Mouse (Mus musculus) liver, adult 10 weeks (tissue): ENCODE measurements around the gene Olfr544. TPM values are rescaled to one million over a fixed set of nuclear protein-coding genes. Genes with fewer than 3 reads are reported as not detected.

ENCODE experiments used
- polyA plus RNA-seq: library from polyadenylated mRNA; stranded (reverse); fragments of 350-450 nt; fragmentation: Illumina TruSeq; extraction: RNeasy Lipid Tissue Mini Kit (QIAGEN cat#74804); gene quantifications from one replicate; pipeline ENCODE4 v1.2.3, GENCODE M21; 2014; ENCODE audit warnings: low read depth, low replicate concordance

Olfr544 gene
- not detected for polyA plus RNA-seq

DNA sequence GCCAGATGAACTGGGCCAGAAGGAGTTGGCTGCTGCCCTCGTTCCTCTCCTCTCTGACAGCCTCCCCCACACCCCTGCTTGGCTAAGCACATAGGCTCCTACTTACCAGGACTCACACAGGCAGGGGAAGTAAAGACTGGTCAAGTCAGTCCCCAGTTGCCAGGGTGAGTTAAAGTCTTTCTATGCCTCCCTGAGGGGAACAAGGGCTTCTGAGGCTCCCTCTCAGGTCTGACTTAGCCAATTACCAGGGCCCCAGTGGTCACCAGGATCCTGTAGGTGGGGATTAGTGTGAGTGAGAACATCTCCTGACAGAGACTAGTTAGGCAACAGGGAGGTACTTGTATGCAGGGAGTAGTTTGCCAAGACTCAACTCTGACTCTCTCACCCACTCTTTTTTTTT is at the start of gene Olfr544:
Olfr544 (minus strand) TSS at position 153 of the 400 bp plus-strand sequence.

DNA sequence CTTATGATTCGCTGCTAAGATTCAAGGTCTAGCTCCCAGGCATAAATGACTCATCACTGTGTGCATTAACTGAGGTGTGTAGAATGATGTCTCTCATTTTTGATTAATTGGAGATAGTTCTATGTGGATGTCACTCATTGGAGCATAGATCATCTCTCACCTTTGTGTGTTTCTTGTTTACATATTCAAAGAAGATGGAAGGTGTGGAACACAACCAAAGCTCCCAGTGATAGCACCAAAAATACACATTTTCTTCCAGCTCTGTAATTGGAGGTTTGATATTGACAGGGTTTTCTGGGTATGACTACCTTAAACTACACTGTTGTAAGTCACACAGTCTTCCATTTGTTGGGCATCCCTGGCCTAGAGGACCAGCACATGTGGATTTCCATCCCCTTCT is 46.3 kb upstream of the Olfr544 start, which contains the start of gene Olfr547:
Olfr547 (plus strand) TSS at position 301 of the 400 bp plus-strand sequence.

DNA sequence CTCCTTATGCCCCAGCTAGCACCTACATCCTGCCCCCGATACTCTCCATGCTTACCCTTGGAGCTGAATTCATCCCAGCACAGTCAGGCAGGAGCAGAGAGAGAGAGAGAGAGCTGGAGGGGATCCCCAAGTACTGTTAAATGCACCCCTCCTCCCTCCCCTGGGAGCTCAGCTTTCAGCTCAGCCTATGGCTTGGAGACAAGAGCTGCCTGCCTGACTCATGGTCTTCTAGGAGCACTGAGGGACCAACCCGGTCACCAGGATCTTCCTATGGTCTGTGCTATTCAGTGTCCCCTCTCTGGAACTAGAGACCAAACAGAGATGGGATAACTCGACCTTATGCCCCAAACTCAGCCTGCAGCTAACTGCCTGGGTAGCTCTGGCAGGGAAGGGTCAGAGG is 11.4 kb upstream of the Olfr544 start, which contains the start of gene Olfr545:
Olfr545 (minus strand) TSS at position 101 of the 400 bp plus-strand sequence.

DNA sequence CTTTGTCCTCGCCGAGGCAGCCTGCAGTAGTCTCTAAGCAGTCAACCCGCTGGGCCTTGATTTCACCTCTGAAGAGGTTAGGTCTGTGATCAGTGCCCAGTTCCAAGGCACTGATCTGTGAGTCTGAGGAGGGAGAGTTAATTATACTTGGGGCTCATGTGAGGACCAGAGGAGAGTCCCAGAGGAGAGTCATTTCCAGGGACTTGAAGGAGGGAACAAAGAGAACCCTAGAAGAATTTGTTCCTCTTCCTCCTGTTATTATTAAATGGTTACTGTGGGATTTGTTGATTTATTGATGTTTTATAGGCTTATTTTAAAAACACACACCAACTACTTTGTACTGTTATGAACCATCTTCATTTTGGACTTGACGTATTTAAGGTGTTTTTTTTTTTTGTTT is 6.5 kb downstream of the Olfr544 start, which contains the start of gene Olfr543:
Olfr543 (minus strand) TSS at position 101 of the 400 bp plus-strand sequence.

DNA sequence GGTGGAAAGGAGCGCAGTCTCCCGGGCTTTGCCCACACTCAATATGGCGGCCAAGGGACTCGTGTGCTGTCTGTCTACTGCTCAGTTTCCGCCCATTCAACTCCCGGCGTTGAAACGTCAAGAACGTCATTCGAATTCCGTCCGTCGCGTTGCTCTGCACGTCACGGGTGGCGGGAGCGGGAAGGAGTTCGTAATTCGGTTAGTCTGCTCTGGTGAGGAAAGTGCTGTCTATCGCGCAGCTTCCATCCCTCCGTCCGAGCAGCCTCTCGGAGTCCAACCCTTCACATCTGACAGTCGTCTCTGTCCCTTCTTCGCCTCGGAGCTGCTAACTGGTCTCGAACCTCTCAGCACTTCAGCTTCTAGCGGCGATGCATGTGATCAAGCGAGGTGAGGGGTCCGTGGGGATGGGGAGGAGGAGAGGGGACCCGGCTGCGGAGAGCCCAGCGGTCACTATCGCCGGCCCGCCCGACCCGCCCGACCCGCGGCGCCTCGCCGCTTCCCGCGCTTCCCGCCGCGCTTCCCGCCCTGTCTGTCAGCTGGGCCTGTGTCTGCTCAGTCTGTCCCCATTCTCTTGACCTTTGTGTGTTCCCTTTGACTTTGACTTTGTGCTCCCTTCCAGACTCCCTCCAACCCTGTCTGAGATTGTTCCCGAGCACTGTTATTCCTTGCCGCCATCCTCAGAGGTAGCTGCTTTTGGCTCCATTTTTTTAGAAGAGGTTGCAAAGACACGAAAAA is 46.3 kb downstream of the Olfr544 start, which contains the start of gene Rrm1:
Rrm1 (plus strand) TSS at position 39 of the 735 bp plus-strand sequence.

Other genes with a start within 250 kb of the Olfr544 start
- gene Rhog, start 232.3 kb downstream of the Olfr544 start, polyA plus RNA-seq: 3.4 TPM
- gene Stim1, start 220.5 kb downstream of the Olfr544 start, polyA plus RNA-seq: 7.4 TPM
- gene Rrm1, start 46.6 kb downstream of the Olfr544 start, polyA plus RNA-seq: 6.7 TPM
- not detected for gene Olfr543, start 6.6 kb downstream of the Olfr544 start, polyA plus RNA-seq
- not detected for gene Olfr545, start 11.3 kb upstream of the Olfr544 start, polyA plus RNA-seq
- gene Olfr547, start 46.4 kb upstream of the Olfr544 start, polyA plus RNA-seq: not detected
- gene Olfr548-ps1, start 52.6 kb upstream of the Olfr544 start, polyA plus RNA-seq: not detected
- gene Olfr549, start 61.6 kb upstream of the Olfr544 start, polyA plus RNA-seq: not detected
- gene Trim21, start 77.2 kb upstream of the Olfr544 start, polyA plus RNA-seq: 7.4 TPM
- not detected for gene Olfr550, start 83.1 kb upstream of the Olfr544 start, polyA plus RNA-seq
- not detected for gene Olfr551, start 103.6 kb upstream of the Olfr544 start, polyA plus RNA-seq
- gene Olfr552, start 109.5 kb upstream of the Olfr544 start, polyA plus RNA-seq: not detected
- not detected for gene Olfr553, start 129.9 kb upstream of the Olfr544 start, polyA plus RNA-seq
- not detected for gene Olfr554, start 150.1 kb upstream of the Olfr544 start, polyA plus RNA-seq
- gene Olfr555, start 170.5 kb upstream of the Olfr544 start, polyA plus RNA-seq: not detected
- not detected for gene Olfr556, start 176.6 kb upstream of the Olfr544 start, polyA plus RNA-seq
- 2.0 TPM for gene Trim68, start 199.0 kb upstream of the Olfr544 start, polyA plus RNA-seq
- gene Olfr557, start 207.6 kb upstream of the Olfr544 start, polyA plus RNA-seq: not detected
- not detected for gene Olfr558, start 213.9 kb upstream of the Olfr544 start, polyA plus RNA-seq
- not detected for gene Olfr33, start 230.8 kb upstream of the Olfr544 start, polyA plus RNA-seq
- not detected for gene Olfr559, start 239.2 kb upstream of the Olfr544 start, polyA plus RNA-seq